Mouse (Mus musculus) layer of hippocampus, postnatal 14 days (tissue): Measurements from ENCODE around the gene 2510039O18Rik. TPM values are rescaled to one million over a fixed set of nuclear protein-coding genes. Genes with fewer than 3 reads are reported as not detected.
A peak's percentile ranks its signal among the peaks of the same experiment; 100 is the strongest.

Experiments
- DNase-seq, 2 experiments: peaks; one replicate each; pipeline ENCODE4 v3.0.0; 2021 to 2022; ENCODE audit warnings: low spot score in 2 of 2, mixed read lengths in 1 of 2
- total RNA-seq, 2 experiments: library from RNA; stranded (reverse); gene quantifications; 2 replicates each; pipeline ENCODE4 v1.2.3; 2021

2510039O18Rik gene
- total RNA-seq, 2 experiments from 2014 or later, result 27.7 to 28.8 TPM

DNA sequence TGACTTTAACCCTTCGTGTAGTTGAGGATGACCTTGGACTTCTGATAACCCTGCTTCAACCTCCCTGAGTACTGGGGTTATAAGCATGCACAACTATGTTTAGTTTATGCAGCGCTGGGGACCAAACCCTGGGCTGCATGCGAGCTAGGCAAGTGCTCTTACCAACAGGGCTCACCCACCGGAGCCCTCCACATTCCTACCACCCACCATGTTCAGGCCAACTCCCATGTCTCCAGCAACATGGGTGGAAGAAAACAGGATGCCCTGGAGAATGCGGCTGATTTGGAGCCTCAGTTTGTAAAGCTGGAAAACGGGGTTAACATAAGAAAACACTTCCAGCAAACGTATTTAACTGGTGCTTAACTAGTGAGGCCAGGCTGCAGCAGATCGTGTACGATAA lies 4.8 kb upstream of the 2510039O18Rik start:
- DNase-seq, result no peak

GRCm38 (mm10) chr4:147936331-147936954 lies 4.3 kb upstream of the 2510039O18Rik start, which contains the start of gene Plod1:
Gene Plod1, minus strand, starts transcription at chr4:147936767.
- DNase-seq, result peak; percentile 66 to 77

DNA sequence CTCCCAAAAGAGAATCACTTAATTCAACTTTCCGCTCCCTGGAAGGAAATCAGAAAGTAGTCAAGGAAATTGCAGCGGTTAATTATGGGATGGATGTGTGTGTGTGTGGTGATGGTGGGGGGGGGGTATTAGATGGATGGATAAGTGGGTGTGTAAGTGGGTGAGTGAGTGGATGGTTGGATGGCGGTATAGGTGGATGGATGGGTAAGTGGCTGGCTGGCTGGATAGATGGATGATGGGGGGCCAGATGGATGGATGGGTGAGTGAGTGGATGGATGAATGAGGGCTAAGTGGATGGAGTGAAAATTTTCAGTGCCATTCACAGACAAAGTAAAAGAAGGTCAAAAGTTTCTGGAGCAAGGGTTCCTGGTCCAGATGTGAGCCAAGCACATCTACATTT lies 3.7 kb upstream of the 2510039O18Rik start:
- DNase-seq, result no peak

- DNase-seq, result no peak
Measured at GRCm38 (mm10) chr4:147937486-147937885, 3.2 kb upstream of the 2510039O18Rik start.

DNA sequence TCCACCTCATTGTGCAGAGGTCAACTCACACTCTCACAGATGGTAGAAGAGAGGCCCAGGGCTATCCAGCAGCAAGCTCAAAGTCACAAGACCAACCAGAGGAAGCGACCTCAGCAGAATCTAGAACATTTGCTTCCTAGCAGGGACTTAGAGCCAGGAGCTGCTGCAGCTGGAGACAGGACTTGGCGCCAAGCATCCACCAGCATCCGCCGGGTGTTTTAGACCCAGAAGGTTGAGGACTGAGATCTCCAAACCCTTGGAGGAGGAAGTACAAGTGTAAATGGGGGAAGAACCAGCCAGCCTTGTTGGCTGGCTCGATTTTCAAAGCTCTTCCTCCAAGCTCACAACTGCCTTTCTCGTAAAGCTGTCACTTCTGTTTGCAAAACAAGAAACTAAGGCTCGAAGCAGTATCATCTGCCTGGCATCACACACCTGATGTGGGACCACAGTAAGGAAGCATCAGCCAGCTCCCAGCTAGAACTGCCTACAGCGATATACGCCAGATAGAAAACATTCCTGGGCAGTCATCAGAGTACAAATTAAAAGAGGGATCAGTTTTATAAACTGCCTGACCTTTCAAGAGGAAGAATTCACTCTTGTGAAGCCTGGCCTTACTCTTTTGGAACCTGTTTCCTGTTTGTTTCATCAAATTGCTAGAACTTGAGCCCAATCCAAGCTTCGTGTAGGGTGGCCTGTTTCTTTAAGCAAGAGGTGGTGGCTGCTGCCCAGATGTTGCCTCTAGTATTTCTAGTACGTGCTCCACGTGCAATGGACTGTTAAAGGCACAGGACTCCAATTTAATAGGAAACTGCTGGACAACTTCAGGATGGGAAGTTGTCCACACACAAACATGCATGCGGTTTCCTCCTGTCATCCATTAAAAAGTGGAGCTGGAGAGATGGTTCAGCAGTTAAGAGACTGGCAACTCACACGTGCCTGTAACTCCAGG lies 2.3 kb upstream of the 2510039O18Rik start:
- DNase-seq, result no peak

DNA sequence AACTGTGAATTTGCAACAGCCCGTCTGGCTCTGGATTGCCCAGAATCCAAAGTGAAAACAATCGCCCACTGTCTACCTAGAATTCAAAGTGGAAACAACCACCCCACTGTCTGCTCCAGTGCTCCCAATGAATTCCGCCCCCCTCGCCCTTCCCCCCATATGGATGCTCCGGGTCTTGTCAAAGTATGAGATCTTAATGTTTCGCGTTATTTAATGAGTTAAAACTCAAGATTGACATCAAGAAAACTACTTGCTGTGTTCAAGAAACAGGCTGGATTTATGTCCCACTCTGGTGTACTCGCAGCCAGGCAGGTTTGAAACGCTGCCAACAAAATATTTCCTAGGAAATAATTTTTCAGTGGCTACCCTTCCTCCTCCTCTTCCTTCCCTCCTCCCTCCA lies 584 bp upstream of the 2510039O18Rik start:
- DNase-seq, result peak in 1 of 2 experiments; percentile 43

DNA sequence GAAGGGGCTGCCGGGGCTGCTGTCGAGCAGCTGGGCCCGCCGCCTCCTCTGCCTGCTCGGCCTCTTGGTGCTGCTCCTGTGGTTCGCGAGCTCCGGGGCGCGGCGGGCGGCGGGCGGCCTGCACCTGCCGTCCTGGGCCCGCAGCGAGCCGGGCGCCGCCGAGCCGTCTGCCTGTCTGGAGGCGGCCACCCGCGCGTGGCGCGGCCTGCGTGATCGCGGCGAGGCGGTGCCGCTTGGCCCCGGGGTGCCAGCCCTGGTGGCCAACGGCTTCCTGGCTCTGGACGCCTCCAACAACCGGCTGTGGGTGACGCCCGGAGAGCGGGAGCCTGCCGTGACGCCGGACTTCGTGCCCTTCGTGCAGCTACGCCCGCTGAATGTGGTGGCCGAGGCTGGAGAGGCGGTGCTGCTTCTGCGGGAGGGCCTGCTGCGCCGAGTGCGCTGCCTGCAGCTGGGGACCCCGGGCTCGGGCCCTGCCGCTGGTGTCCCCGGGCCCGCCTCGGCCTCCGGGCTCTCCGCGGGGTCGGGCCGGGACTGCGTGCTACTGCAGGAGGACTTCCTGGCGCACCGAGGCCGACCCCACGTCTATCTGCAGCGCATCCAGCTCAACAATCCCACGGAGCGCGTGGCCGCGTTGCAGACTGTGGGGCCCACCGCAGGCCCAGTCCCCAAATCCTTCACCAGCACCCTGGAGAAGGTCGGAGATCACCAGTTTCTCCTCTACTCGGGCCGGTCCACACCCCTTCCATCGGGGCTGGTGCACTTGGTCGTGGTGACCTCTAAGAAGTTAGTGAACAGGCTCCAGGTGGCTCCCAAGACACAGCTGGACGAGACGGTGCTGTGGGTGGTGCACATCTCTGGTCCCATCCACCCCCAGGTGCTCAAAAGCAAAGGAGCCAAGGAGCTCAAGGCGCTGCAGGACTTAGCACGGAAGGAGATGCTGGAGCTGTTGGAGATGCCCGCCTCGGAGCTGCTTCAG lies 638 bp downstream of the 2510039O18Rik start:
- no peak for DNase-seq

DNA sequence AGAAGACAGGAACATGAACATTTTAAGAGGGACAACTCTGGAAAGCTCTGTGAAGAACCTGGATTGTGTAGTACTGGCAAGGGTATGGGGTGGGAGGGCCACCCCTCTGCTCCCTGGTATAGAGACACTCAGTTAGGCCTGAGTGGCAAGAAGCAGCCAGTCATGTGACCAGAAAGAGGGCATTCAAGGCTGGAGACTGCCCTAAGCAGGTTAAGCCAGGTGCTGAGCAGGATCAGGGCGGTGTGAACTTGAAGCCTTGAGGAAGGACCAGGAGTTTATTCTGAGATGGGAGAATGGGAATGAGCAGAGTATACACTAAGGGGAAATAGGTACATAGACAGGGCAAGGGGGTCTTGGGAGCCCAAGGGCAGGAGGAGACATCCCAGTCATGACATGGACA lies 2.3 kb downstream of the 2510039O18Rik start:
- no peak for DNase-seq

DNA sequence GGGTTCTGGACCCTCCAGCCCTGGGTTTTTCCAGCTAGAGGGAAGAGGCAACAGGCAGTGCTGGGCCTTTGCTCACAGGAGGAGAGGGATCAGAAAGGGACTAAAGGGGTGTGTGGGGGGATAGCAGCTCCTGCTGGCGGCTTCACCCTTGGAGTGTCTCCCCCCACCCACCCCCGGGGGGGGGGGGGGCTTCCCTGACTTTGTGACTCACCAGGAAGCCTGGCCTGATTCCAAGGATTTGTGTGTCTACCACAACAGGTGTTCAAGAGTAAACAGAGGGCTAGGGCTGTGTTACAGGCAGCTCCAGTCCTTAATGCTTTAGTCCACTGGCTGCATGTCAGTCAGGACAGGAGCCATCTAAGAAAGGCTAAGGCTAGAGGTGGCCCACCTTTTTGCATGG lies 6.8 kb downstream of the 2510039O18Rik start:
- no peak for DNase-seq

- peak in 1 of 2 experiments; percentile 70 for DNase-seq
Measured at GRCm38 (mm10) chr4:147953590-147953989, 12.9 kb downstream of the 2510039O18Rik start.

- DNase-seq, result no peak
Measured at GRCm38 (mm10) chr4:147957141-147957540, 16.4 kb downstream of the 2510039O18Rik start.

- peak in 1 of 2 experiments; percentile 65 for DNase-seq
Measured at GRCm38 (mm10) chr4:147959881-147960831, 19.5 kb downstream of the 2510039O18Rik start.

- no peak for DNase-seq
Measured at GRCm38 (mm10) chr4:147962781-147963180, 22.1 kb downstream of the 2510039O18Rik start.

GRCm38 (mm10) chr4:147963623-147964022 lies 22.9 kb downstream of the 2510039O18Rik start:
- DNase-seq, result no peak

GRCm38 (mm10) chr4:147965712-147966111 lies 25.0 kb downstream of the 2510039O18Rik start:
- no peak for DNase-seq

DNA sequence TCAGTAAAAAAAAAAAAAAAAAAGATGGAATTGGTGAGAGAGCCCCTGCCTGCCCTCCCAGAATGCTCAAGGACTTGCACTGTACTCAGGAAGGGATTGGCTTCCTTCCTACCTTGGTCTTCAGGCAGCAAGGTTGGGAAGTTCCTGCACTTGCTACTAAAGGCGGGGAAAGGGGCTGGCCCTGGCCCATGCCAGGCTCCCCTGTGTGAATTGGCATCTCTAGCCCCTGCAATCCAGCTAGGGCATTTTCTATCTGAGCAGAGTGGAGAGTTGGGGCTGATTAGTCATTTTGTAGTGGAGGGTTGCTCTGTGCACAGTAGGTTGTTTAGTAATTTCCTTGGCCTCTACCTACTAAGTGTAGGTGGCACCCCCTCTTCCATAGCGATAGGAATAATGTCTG lies 28.1 kb downstream of the 2510039O18Rik start:
- no peak for DNase-seq

DNA sequence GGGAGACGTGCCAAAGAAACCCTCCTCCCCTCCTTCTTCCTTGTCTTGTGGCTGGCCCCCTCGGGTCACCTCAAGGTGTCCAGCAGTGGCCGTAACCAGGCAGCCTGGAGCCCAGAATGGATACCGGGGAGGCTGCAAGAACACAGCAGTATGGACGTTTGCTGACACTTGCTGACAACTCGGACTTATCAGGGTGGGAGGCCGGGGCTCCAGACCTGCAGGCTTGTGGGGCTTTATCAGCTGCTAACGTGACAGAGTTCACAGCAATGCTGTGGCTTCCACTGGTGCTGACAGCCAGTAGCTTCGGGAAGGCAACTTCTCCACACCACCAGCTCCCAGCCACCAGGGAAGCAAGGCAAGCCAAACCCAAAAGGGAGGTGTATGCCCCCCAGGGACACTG lies 28.6 kb downstream of the 2510039O18Rik start:
- no peak for DNase-seq

DNA sequence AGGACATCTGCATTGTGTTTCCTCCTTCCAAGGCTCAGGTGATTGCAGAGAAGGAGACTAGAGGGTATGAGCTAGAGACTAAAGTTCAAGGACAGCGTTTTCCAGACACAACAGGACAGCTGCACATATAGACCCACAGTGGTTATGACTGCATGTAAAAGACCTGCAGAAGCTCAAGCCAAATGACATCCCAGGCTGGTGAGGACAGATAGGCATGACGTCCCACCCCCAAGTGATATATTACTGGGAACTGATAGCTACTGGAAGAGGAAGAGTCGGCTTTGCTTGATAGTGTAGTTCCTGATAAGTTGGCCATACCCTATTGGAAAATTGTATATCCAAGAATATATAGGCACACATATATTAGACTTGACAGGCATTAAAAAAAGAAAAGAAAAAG lies 35.5 kb downstream of the 2510039O18Rik start:
- DNase-seq, result no peak

- no peak for DNase-seq
Measured at GRCm38 (mm10) chr4:147977726-147978125, 37.0 kb downstream of the 2510039O18Rik start.

DNA sequence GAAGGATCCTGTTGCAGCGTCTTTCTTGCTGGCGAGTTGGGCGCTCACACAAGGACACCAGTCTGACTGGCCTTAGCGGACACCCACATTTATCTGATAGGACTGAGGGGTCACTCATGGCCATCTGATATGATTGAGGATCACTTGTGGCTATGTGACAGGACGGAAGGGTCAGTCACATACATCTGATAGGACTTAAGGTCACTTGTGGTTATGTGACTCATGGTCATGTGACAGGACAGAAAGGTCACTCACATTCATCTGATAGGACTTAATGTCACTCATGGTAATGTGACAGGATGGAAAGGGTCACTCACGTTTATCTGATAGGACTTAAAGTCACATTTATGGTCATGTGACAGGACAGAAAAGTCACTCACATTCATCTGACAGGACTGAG lies 37.7 kb downstream of the 2510039O18Rik start:
- no peak for DNase-seq
